Mouse (Mus musculus): ENCODE results near the gene Pkn3.
"Not testable (repeated sequence)": the region's sequence is repeated elsewhere in the genome, so short reads cannot be mapped to it uniquely, and the experiment has no call there.

Gene Pkn3

DNA sequence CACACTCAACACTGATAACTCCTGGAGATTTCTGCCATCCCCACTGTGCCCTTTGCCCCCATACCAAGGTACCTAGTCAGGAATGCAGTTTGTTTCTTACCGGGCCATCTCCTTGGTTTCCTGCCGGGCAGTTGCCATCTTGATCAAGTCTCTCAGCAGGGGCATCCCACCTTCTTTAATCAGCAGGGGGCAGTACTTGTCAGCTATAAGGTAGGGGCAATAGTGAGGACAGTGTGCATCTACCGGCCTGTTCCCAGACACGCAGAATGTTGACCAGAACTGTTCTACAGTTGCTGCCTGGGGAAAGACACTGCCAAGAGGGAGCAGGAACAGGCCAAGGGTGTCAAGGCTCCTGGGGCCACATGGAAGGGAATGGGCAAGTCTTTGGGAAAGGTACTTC is 22.7 kb downstream of the Pkn3 start:
- peak; percentile 30 for DNase-seq (ENCODE audit: low read depth, low spot score)
- no peaks in the 10 kb centered on the region; the same call in 1 of the 2 replicates for H3K36me3 ChIP-seq (ENCODE audit: control insufficient read depth, insufficient read depth, low read length, poor library complexity, severe bottlenecking)
- no peaks in the 10 kb centered on the region for H3K27me3 ChIP-seq (ENCODE audit: control insufficient read depth, insufficient read depth, low read length, poor library complexity, severe bottlenecking)

DNA sequence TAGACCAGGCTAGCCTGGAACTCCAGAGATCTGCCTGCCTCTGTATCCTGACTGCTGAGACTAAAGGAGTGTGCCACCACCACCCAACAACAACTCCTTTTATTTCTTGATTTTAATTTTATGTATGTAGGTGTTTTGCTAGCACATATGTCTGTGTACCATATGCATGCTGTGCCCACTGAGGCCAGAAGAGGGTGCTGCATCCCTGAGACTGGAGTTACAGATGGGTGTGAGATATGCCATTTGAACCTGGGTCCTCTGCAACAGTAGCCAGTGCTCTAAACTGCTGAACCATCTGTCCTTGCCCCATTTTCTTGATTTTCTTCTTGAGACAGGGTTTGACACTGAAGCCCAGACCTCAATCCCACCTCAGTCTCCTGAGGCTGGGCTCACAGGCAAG is 28.9 kb downstream of the Pkn3 start:
- no peaks in the 10 kb centered on the region for H3K27me3 ChIP-seq (ENCODE audit: control insufficient read depth, insufficient read depth, low read length, poor library complexity, severe bottlenecking)
- peaks cover 7% of the 10 kb centered on the region for H3K36me3 ChIP-seq (ENCODE audit: control insufficient read depth, insufficient read depth, low read length, poor library complexity, severe bottlenecking)
- DNase-seq (ENCODE audit: low read depth, low spot score) = peak; percentile 79

DNA sequence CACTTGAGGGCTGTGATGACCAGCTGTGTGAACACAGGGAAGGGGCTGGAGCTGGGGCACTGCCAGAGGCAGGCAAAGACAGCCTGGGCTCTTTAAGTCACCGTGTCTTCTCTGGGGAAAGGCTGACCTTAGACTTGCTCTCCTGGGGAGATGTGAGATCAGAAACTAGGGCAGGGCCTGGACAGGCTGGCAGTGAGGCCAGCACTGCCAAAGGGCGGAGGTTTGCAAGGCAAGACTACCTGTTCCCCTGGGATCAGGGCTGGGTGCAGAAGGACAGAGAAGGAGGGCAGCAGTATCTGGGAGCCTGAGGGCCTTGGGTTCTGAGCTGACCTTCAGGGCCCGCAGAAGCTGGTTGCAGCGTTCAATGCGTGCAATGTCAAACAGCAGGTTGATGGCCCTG is 30.2 kb downstream of the Pkn3 start:
- no peaks in the 10 kb centered on the region for H3K27me3 ChIP-seq (ENCODE audit: control insufficient read depth, insufficient read depth, low read length, poor library complexity, severe bottlenecking)
- H3K36me3 ChIP-seq (ENCODE audit: control insufficient read depth, insufficient read depth, low read length, poor library complexity, severe bottlenecking) = peaks cover 7% of the 10 kb centered on the region
- no peak for DNase-seq (ENCODE audit: low read depth, low spot score)

DNA sequence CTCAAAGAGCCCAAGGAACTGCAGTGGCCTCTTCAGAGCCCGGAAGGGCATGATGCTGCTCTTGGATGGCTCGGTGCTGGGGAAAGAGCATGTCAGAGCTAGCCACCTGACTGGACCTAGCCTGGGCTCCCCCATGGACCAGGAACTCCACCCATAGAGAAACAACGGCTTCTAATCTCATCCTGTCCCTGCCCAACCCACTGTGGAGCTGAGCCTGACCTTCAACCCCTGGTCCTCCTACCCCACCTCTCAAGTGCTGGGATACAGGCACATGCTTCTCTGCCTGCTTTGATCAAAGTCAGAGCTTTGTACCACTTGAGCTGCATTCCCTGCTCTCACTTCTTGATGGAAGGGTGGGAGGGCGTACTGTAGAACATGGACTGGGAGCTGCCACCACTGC is 30.8 kb downstream of the Pkn3 start:
- DNase-seq (ENCODE audit: low read depth, low spot score) = no peak
- Histone ChIP-seq H3K27me3 (ENCODE audit: control insufficient read depth, insufficient read depth, low read length, poor library complexity, severe bottlenecking) (no peaks in the 10 kb centered on the region), H3K36me3 (ENCODE audit: control insufficient read depth, insufficient read depth, low read length, poor library complexity, severe bottlenecking) (peaks cover 7% of the 10 kb centered on the region)

DNA sequence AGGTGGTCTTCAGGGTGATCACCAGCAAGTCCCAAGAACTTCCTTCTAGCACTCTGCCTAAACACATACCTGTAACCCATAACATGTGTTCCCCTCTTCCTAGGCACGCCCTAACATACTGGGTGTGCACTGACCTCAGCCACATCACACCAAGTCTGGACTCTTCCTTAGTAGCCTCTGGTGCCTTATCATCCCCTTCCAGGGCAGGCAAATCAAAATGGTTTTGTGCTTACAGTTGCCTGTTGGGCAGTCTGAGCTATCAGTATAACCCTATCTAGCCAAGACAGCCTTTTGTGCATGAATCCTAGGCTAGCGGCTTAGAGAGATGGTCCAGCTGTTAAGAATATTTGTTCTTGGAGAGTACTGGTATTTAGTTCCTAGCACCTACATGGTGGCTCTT is 34.0 kb downstream of the Pkn3 start:
- no peak for DNase-seq (ENCODE audit: low read depth, low spot score)
- H3K27me3 ChIP-seq (ENCODE audit: control insufficient read depth, insufficient read depth, low read length, poor library complexity, severe bottlenecking) = no peaks in the 10 kb centered on the region

DNA sequence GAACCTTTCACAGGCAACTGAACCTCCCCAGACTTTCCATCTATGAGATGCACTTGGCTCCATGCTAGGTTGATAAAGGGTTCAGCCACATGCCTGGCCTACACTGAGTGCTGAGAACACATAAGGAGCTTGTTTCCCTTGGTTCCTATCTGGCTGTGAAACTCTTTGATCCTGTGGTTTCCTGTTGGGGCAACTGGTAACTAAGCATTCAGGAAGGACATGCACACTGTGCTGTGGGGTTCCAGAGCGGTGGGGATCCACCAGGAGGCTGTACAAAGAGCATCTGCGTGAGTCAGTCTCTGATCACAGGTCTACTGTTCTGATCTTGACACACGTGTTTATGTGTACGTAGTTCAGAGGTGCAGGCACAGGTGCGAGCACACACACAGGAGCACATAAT is 35.1 kb downstream of the Pkn3 start:
- DNase-seq (ENCODE audit: low read depth, low spot score) = no peak
- Histone ChIP-seq H3K27me3 (ENCODE audit: control insufficient read depth, insufficient read depth, low read length, poor library complexity, severe bottlenecking) (no peaks in the 10 kb centered on the region), H3K36me3 (ENCODE audit: control insufficient read depth, insufficient read depth, low read length, poor library complexity, severe bottlenecking) (peaks cover 5% of the 10 kb centered on the region)

More for the DNA sequence above, 34.0 kb downstream of the Pkn3 start:
- H3K36me3 ChIP-seq (ENCODE audit: control insufficient read depth, insufficient read depth, low read length, poor library complexity, severe bottlenecking) = peaks cover 7% of the 10 kb centered on the region

DNA sequence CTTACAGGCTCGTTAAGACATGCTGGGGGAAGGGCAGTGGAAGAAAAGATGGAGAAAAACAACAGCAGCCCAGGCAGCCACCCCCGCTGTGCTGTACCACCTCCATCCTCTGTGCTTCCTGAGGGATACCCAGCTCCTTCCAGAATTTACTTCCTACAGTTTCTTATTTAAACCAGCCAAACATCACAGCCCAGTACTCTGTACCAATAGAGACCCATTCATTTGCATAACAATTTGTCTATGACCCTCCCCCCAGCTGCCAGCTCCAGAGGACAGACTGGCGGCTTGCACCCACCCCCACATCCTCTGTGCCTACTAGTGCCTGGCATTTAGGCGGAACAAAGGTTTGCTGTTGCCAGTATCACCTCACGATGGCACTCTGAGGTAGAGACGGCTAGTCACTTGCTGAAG is 42.2 kb downstream of the Pkn3 start:
- Histone ChIP-seq H3K36me3 (ENCODE audit: control insufficient read depth, insufficient read depth, low read length, poor library complexity, severe bottlenecking) (no peaks in the 10 kb centered on the region), H3K27me3 (ENCODE audit: control insufficient read depth, insufficient read depth, low read length, poor library complexity, severe bottlenecking) (no peaks in the 10 kb centered on the region)
- DNase-seq (ENCODE audit: low read depth, low spot score) = peak; percentile 85

DNA sequence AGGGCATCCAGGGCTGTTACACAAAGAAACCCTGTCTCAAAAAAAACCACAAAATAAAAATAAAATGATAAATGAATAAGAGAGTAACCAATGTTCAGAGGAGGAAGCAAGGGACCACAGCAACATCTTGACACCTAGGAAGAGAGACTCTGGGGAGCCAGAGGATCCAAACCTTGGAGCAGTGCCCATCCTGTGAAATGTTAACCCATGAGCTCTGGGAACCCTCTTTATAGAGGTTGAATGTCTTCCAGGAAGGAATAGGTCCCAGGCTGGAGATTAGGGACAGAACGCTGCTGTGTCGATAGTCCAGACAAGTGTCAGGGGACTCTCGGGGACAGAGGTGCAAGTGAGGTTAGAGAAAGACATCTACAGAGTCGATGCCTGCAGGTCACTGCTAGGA is 42.8 kb downstream of the Pkn3 start:
- Histone ChIP-seq H3K36me3 (ENCODE audit: control insufficient read depth, insufficient read depth, low read length, poor library complexity, severe bottlenecking) (no peaks in the 10 kb centered on the region), H3K27me3 (ENCODE audit: control insufficient read depth, insufficient read depth, low read length, poor library complexity, severe bottlenecking) (no peaks in the 10 kb centered on the region; the same call in 1 of the 2 replicates)
- no peak for DNase-seq (ENCODE audit: low read depth, low spot score)

DNA sequence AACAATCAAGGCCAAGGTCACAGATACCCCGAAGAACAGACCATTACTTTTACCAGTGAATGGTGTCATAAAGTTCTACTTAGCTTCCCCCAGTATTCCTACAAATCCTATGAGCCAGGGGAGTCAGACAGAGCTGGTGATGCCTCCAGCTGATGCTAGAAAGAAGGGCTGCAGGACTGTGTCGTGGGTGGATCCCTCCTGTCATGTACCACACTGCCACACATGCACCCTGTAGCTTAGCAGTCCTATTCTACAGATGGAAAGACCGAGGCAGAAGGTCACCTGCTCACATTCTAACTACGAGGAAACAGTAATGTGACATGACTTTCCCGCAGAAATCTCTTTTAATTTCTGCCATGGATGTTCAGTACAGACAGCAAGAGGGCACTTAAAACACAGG is 45.3 kb downstream of the Pkn3 start:
- no peaks in the 10 kb centered on the region; the same call in 1 of the 2 replicates for H3K27me3 ChIP-seq (ENCODE audit: control insufficient read depth, insufficient read depth, low read length, poor library complexity, severe bottlenecking)
- H3K36me3 ChIP-seq (ENCODE audit: control insufficient read depth, insufficient read depth, low read length, poor library complexity, severe bottlenecking) = no peaks in the 10 kb centered on the region
- DNase-seq (ENCODE audit: low read depth, low spot score) = no peak

DNA sequence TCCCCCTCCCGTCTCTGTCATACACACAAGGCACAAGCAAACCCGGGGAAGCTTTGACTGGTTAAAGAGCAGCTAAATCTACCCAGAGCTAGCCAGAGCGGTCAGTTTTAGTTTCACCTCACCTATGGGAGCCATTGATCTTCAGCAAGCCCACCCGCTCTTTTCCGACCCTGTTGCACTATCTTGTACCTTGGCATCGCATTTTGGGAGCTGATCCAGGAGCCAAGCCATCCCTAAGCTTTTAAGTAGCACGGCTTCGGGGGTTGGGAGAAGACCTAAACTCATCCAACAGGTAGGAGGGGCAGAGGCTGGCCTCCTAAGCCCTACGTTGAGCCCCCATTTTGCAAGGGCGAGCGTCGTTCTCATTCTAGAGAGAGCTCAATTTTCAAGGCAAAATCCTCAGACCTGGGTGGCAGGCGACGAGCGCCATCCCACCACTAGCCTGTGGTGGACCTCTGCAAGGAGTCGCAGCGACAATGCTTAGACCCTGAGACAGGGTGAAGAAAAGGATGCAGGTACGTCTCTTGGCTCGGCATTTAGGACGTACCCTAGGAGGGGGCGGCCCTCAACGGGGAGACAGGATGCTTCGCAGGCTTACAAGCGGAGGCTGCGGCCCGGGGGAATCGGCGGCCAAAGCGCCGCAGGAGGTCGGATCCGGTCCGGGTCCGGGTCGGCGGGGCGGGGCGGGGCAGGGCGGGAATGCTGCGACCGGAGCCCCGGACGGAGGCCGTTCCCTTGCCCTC is 46.4 kb downstream of the Pkn3 start:
- H3K27me3 ChIP-seq (ENCODE audit: control insufficient read depth, insufficient read depth, low read length, poor library complexity, severe bottlenecking) = no peaks in the 10 kb centered on the region; the same call in 1 of the 2 replicates
- no peak for DNase-seq (ENCODE audit: low read depth, low spot score)
- no peaks in the 10 kb centered on the region for H3K36me3 ChIP-seq (ENCODE audit: control insufficient read depth, insufficient read depth, low read length, poor library complexity, severe bottlenecking)

DNA sequence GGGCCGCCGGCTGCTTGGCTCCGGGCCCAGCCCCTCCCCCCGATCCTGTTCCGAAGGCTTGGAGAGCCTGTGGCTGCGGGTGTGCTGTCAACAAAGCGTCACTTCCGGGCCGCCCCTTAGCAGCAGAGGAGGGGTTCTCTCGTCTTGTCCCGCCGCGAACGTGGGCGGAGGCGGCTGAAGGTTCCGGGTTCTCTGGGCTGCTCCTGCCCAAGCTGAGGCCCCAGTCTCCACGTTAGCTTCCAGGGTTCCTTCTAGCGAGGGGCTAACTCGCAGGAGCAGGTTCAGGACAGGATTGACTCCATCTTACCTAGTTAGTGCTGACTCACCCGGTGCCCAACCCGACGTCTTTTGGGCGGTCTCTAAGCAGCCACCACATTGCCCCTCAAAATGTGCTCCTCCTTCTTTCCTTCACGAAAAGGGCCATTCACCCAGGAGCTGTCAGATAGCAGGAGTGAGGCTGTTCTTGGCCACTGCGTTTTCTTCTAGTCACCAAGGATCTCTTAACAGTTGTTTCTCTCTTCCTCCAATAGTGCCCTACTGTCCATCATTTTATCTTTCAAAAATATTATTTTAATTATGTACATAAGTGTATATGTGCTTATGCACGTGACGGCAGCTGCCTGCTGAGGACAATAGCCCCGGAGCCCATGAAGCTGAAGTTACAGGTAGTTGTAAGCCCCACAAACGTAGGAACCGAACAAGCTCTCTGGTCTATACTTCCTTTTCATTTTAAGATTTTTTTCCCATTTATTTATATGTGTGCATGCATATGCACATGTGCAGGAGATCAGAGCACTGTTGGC is 47.2 kb downstream of the Pkn3 start, which contains the start of gene Zer1:
Gene Zer1 (minus strand): TSS at position 114 of the 803 bp plus-strand sequence.
- peak; percentile 89 for DNase-seq (ENCODE audit: low read depth, low spot score)
- no peaks in the 10 kb centered on the region; the same call in 1 of the 2 replicates for H3K27me3 ChIP-seq (ENCODE audit: control insufficient read depth, insufficient read depth, low read length, poor library complexity, severe bottlenecking)

DNA sequence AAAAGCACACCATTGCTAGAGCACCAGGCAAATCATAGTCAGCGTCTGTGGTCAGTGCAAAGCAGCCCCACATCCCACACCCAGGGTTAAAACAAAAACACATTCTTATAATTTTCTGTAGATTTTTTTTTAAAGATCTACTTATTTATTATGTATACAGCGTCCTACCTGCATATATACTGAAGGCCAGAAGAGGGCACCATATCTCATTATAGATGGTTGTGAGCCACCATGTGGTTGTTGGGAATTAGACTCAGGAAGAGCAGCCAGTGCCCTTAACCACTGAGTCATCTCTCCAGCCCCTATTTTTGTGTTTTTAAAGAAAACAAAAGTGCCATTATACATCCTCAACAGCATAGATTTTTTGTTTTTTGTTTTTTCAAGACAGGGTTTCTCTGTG is 51.3 kb downstream of the Pkn3 start:
- Histone ChIP-seq H3K36me3 (ENCODE audit: control insufficient read depth, insufficient read depth, low read length, poor library complexity, severe bottlenecking) (no peaks in the 10 kb centered on the region), H3K27me3 (ENCODE audit: control insufficient read depth, insufficient read depth, low read length, poor library complexity, severe bottlenecking) (no peaks in the 10 kb centered on the region; the same call in 1 of the 2 replicates)
- DNase-seq (ENCODE audit: low read depth, low spot score) = peak; percentile 74

More for the DNA sequence above, 47.2 kb downstream of the Pkn3 start, which contains the start of gene Zer1:
- H3K36me3 ChIP-seq (ENCODE audit: control insufficient read depth, insufficient read depth, low read length, poor library complexity, severe bottlenecking) = no peaks in the 10 kb centered on the region

DNA sequence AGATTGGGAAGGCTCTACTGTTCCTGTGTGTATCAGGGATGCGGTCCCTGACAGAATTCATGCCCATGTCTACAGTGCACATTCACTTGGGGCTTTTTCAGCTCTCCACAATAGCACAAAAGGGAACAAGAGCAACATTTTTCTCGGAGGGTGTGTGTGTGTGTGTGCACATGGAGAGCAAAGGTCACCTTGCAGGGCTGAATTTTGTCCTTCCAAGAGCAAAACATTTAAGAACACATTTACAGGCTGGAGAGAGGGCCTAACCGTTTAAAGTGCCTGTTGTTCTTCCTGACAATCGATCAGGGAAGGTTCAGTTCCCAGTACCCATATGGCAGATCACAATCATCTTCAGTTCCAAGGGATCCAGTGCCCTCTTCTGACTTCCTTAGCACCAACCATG is 52.7 kb downstream of the Pkn3 start:
- DNase-seq (ENCODE audit: low read depth, low spot score) = no peak
- no peaks in the 10 kb centered on the region for H3K36me3 ChIP-seq (ENCODE audit: control insufficient read depth, insufficient read depth, low read length, poor library complexity, severe bottlenecking)

DNA sequence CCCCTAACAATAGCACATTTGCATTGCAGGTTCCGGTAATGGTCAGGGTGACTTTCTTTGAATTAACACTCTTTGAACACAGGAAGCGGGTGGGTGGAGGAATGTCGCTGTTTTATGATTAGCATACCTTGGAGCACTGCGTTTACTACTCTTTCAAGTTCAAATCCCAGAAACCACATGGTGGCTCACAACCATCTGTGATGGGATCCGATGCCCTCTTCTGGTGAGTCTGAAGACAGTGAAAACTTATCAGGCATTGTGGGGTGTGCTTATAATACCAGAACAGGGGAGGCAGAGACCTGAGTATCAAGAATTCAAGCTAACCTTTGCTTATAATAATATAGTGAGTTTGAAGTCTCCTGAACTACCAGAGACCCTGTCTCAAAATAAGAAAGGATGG is 53.8 kb downstream of the Pkn3 start:
- not testable (repeated sequence) for H3K36me3 ChIP-seq (ENCODE audit: control insufficient read depth, insufficient read depth, low read length, poor library complexity, severe bottlenecking); H3K27me3 ChIP-seq (ENCODE audit: control insufficient read depth, insufficient read depth, low read length, poor library complexity, severe bottlenecking)
- DNase-seq (ENCODE audit: low read depth, low spot score) = peak; percentile 20

More for the DNA sequence above, 52.7 kb downstream of the Pkn3 start:
- no peaks in the 10 kb centered on the region; the same call in 1 of the 2 replicates for H3K27me3 ChIP-seq (ENCODE audit: control insufficient read depth, insufficient read depth, low read length, poor library complexity, severe bottlenecking)
